Comparison of ENCODE assay signal across 20 mouse cellular contexts in the genomic region with DNA sequence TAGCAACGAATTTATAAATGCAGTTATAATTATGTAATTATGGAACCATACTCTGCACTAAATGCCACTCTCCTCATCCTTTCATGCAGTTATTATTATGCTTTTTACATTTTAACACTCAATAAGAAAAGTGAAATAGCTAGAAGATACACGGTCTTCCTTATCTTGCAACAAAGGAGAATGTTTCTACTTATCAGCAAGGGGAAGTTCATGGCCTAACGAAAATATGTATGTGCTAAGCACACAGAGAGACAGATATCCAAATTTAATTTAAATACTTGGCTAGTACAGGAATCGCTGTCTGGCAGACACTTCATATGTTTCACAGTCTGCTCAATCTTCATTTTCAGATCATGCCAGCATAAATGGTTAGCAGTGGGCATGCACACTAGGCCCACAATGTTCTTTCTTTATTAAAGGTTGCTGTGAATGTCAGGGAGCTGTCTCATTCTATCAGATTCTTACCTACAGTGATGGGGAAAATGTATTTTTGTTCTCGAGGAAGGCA.
DNase-seq lines count a peak whose midpoint lies in the region; ATAC-seq and TF ChIP-seq lines count a peak whose summit lies in the region.
"Had no signal": no experiment of that assay in that cellular context is flagged by ENCODE, and none has a peak within 500 bp of the region (broad histone marks: within the 10 kb centered on the region; RNA-seq: fewer than 3 reads in every experiment).

No protein-coding gene starts in this region.

- H3K9me3 ChIP-seq in forebrain, embryonic 15.5 days = no peaks in the 10 kb centered on the region
- H3K9me3 ChIP-seq in forebrain, embryonic 11.5 days (ENCODE audit: control insufficient read depth, low read length) = no peaks in the 10 kb centered on the region
- H3K9me3 ChIP-seq: embryonic facial prominence, embryonic 15.5 days; heart, embryonic 13.5 days; hindbrain, embryonic 15.5 days had no signal

- H3K4me2 ChIP-seq in forebrain, embryonic 15.5 days (replicated peaks) = no peak overlapping the region
- H3K4me2 ChIP-seq in forebrain, embryonic 11.5 days (ENCODE audit: low read depth, low read length, severe bottlenecking) = no peak overlapping the region
- H3K4me2 ChIP-seq: embryonic facial prominence, embryonic 15.5 days; heart, embryonic 13.5 days; hindbrain, embryonic 15.5 days had no signal

- no peak overlapping the region for H3K4me3 ChIP-seq in forebrain, embryonic 15.5 days
- H3K4me3 ChIP-seq in forebrain, embryonic 11.5 days (ENCODE audit: low read depth, low read length) = no peak overlapping the region
- H3K4me3 ChIP-seq in layer of hippocampus, adult 2 months = no peak overlapping the region
- H3K4me3 ChIP-seq: embryonic facial prominence, embryonic 15.5 days; erythroblast, embryonic 14.5 days; heart, embryonic 13.5 days; hindbrain, embryonic 15.5 days had no signal

- TF ChIP-seq CTCF in layer of hippocampus, adult 2 months (conservative IDR thresholded peaks at IDR 0.05) = no peak

- peak overlapping the region; percentile 65; the same call in 1 of the 2 replicates for H3K27ac ChIP-seq in forebrain, embryonic 15.5 days (replicated peaks)
- H3K27ac ChIP-seq in forebrain, embryonic 11.5 days (ENCODE audit: low read depth, low read length) = no peak overlapping the region
- H3K27ac ChIP-seq in layer of hippocampus, adult 2 months = 0 out of 2 replicates have a peak overlapping the region, but pooled peaks have one; percentile 0
- H3K27ac ChIP-seq: embryonic facial prominence, embryonic 15.5 days; heart, embryonic 13.5 days; hindbrain, embryonic 15.5 days had no signal

- no peaks in the 10 kb centered on the region for H3K36me3 ChIP-seq in forebrain, embryonic 15.5 days
- no peaks in the 10 kb centered on the region for H3K36me3 ChIP-seq in forebrain, embryonic 11.5 days (ENCODE audit: control insufficient read depth, insufficient read depth, low read length)
- H3K36me3 ChIP-seq: embryonic facial prominence, embryonic 15.5 days; heart, embryonic 13.5 days; hindbrain, embryonic 15.5 days had no signal

- H3K4me1 ChIP-seq in forebrain, embryonic 15.5 days = no peaks in the 10 kb centered on the region
- no peaks in the 10 kb centered on the region for H3K4me1 ChIP-seq in forebrain, embryonic 11.5 days (replicated peaks; ENCODE audit: control insufficient read depth, insufficient read depth, low read length)
- H3K4me1 ChIP-seq: embryonic facial prominence, embryonic 15.5 days; hindbrain, embryonic 15.5 days had no signal

- no peak overlapping the region for H3K9ac ChIP-seq in forebrain, embryonic 15.5 days (replicated peaks)
- H3K9ac ChIP-seq in forebrain, embryonic 11.5 days (ENCODE audit: low read length) = no peak overlapping the region
- H3K9ac ChIP-seq: embryonic facial prominence, embryonic 15.5 days; heart, embryonic 13.5 days; hindbrain, embryonic 15.5 days had no signal

- ATAC-seq in forebrain, embryonic 15.5 days (replicated peaks) = 0 out of 2 replicates have a peak, but pooled peaks have one; percentile 55
- ATAC-seq in forebrain, embryonic 11.5 days (replicated peaks; ENCODE audit: low FRiP score) = no peak
- ATAC-seq: activated CD4-positive, CD25-positive, alpha-beta regulatory T cell, adult 4 months; Patski had no signal

- DNase-seq in forebrain, embryonic 11.5 days (ENCODE audit: low spot score) = no peak
- DNase-seq in layer of hippocampus, adult 2 months (ENCODE audit: low spot score in 2 of 2) = peak in 1 of 2 experiments; percentile 9
- no peak for DNase-seq in layer of hippocampus, adult 11-12 months (ENCODE audit: low spot score)
- DNase-seq in brain, adult 2 months (ENCODE audit: low read depth, low spot score) = peak; percentile 16
- DNase-seq in thymus, adult 18-20 months = no peak
- DNase-seq in thymus, postnatal 4 days = no peak
- DNase-seq: adrenal gland, postnatal 14 days; cerebellum, adult 11 months; cerebellum, adult 8-10 months; embryo, embryonic 11 days; gastrocnemius, postnatal 36 days; heart, adult 11 months; heart, postnatal 36 days had no signal

- H3K27me3 ChIP-seq in forebrain, embryonic 15.5 days = no peaks in the 10 kb centered on the region
- no peaks in the 10 kb centered on the region for H3K27me3 ChIP-seq in forebrain, embryonic 11.5 days (ENCODE audit: control insufficient read depth, insufficient read depth, low read length)
- H3K27me3 ChIP-seq: embryonic facial prominence, embryonic 15.5 days; heart, embryonic 13.5 days; hindbrain, embryonic 15.5 days had no signal

- 61% methylated on average over 5 of the region's 5 CpGs for WGBS in forebrain, embryonic 15.5 days
- WGBS in forebrain, embryonic 11.5 days = 84% methylated on average over 5 of the region's 5 CpGs
